Mouse (Mus musculus): Measurements from ENCODE around the gene Gpr160. TPM values are rescaled to one million over a fixed set of nuclear protein-coding genes. Genes with fewer than 3 reads are reported as not detected.

Gpr160 gene
- polyA plus RNA-seq (2012) = 0.01 TPM in 1 of 2 replicates, not detected in the other

- Histone ChIP-seq H3K4me1 (ENCODE audit: control insufficient read depth) (peaks cover 11% of the 10 kb centered on the region), H3K27me3 (ENCODE audit: control insufficient read depth) (peaks cover 41% of the 10 kb centered on the region), H3K4me3 (replicated peaks) (peak within 1 kb of the TSS; percentile 62), H3K9me3 (ENCODE audit: control insufficient read depth, low read length) (no peaks in the 10 kb centered on the region), H3K36me3 (ENCODE audit: control insufficient read depth) (no peaks in the 10 kb centered on the region)
- TF ChIP-seq TAL1 (IDR thresholded peaks at IDR 0.05; ENCODE audit: low read length) = no peak
- TF ChIP-seq GATA1 (IDR thresholded peaks at IDR 0.05; ENCODE audit: low read length) = no peak
These were observed at the start of gene Gpr160 for GRCm38 (mm10) chr3:30855604-30856458. Gene Gpr160, plus strand, starts transcription at chr3:30855950.

DNA sequence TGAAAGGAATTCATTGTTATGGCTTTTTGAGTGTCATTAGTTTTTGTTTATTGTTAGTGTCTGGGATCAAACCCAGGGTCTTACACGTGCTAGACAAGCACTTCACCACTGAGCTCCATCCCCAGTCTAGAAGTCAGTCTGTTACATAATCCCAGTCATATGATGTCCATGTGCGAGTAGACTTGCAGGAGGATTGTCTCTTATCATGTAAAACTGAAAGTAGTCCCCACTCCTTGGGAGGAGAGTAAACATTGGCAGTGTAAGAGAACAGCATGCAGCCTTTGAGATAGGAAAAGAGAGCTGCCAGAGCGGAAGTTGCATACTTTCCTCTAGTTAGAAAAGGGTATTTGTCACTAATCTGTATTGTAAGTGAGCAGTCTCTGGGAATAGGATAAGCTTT is 42.9 kb upstream of the Gpr160 start:
- no peaks in the 10 kb centered on the region for H3K9me3 ChIP-seq (ENCODE audit: control insufficient read depth, low read length)
- H3K36me3 ChIP-seq (ENCODE audit: control insufficient read depth) = peaks cover 94% of the 10 kb centered on the region
- no peak for TF ChIP-seq GATA1 (IDR thresholded peaks at IDR 0.05; ENCODE audit: low read length)
- TF ChIP-seq TAL1 (IDR thresholded peaks at IDR 0.05; ENCODE audit: low read length) = no peak
- H3K4me1 ChIP-seq (ENCODE audit: control insufficient read depth) = no peaks in the 10 kb centered on the region
- no peak overlapping the region for H3K4me3 ChIP-seq (replicated peaks)
- H3K27me3 ChIP-seq (ENCODE audit: control insufficient read depth) = no peaks in the 10 kb centered on the region

- H3K36me3 ChIP-seq (ENCODE audit: control insufficient read depth) = peaks cover 87% of the 10 kb centered on the region
These were observed 37.1 kb upstream of the Gpr160 start for GRCm38 (mm10) chr3:30818630-30819125.

DNA sequence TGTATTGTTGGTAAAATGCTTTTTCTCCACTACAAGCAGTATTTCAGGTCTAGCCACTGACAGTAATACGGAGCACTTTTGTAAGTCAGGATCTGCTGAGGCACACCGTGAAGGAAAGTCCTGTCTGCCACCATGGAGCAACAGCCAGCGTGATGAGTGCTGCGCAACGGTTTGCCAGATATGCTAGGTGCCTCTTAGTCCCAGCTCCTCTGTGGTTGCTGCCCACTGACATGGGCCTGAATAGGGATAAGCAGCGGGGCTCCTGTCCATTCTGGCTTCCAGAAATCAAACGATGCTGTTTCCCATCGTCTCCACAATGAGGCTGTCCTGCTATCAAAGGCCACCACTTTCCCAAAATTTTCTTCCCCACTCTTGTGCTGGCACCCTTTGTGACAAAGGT is 33.6 kb upstream of the Gpr160 start:
- no peaks in the 10 kb centered on the region for H3K4me1 ChIP-seq (ENCODE audit: control insufficient read depth)
- no peaks in the 10 kb centered on the region for H3K9me3 ChIP-seq (ENCODE audit: control insufficient read depth, low read length)
- no peaks in the 10 kb centered on the region for H3K27me3 ChIP-seq (ENCODE audit: control insufficient read depth)
- H3K4me3 ChIP-seq (replicated peaks) = no peak overlapping the region
- peaks cover 56% of the 10 kb centered on the region for H3K36me3 ChIP-seq (ENCODE audit: control insufficient read depth)
- TF ChIP-seq GATA1 (IDR thresholded peaks at IDR 0.05; ENCODE audit: low read length) = no peak
- TF ChIP-seq TAL1 (IDR thresholded peaks at IDR 0.05; ENCODE audit: low read length) = no peak

More at GRCm38 (mm10) chr3:30818630-30819125, 37.1 kb upstream of the Gpr160 start:
- Histone ChIP-seq H3K27me3 (ENCODE audit: control insufficient read depth) (no peaks in the 10 kb centered on the region), H3K4me1 (ENCODE audit: control insufficient read depth) (no peaks in the 10 kb centered on the region), H3K4me3 (replicated peaks) (no peak overlapping the region), H3K9me3 (ENCODE audit: control insufficient read depth, low read length) (no peaks in the 10 kb centered on the region)
- TF ChIP-seq TAL1 (IDR thresholded peaks at IDR 0.05; ENCODE audit: low read length) (no peak), GATA1 (IDR thresholded peaks at IDR 0.05; ENCODE audit: low read length) (no peak)

GRCm38 (mm10) chr3:30826069-30826468 is 29.7 kb upstream of the Gpr160 start:
- TF ChIP-seq TAL1 (IDR thresholded peaks at IDR 0.05; ENCODE audit: low read length) (no peak), GATA1 (IDR thresholded peaks at IDR 0.05; ENCODE audit: low read length) (no peak)
- Histone ChIP-seq H3K27me3 (ENCODE audit: control insufficient read depth) (no peaks in the 10 kb centered on the region), H3K4me3 (replicated peaks) (no peak overlapping the region), H3K4me1 (ENCODE audit: control insufficient read depth) (no peaks in the 10 kb centered on the region), H3K36me3 (ENCODE audit: control insufficient read depth) (peaks cover 18% of the 10 kb centered on the region), H3K9me3 (ENCODE audit: control insufficient read depth, low read length) (no peaks in the 10 kb centered on the region)

DNA sequence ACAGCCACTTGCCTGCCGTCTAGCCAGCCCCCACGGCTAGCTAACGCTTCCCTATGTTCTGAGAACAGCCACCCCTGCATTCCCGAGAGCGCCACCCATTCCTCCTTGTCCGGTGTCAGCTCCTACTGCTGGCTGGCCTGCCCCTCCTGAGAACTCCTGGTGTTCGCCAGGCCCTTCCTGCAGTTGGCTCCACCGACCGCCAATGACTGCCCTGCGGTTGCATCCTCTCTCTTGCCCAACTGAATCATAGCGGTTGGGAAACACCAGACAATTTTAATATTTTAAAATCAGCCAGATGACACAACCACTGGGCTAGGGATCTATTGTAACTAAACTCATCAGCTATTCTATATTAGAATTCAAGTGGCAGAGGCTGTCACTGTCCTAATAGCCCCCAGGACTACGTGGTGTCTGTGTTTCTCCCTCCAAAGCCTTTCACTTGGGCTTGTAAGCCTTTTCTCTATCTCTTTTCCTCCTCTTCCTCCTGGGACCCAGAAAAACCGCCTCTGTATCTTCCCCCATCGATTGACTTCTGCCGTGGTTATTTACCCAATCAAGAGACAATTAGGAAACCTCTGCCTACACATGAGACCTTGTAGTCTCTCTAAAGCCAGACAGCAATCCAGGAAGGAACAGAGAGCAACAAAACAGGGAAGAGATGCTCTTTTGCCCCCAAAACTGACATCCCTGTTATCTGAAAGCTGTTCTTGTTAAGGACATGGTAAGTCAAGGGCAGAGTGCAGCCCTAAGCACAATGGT is 23.7 kb upstream of the Gpr160 start:
- no peak overlapping the region for H3K4me3 ChIP-seq (replicated peaks)

DNA sequence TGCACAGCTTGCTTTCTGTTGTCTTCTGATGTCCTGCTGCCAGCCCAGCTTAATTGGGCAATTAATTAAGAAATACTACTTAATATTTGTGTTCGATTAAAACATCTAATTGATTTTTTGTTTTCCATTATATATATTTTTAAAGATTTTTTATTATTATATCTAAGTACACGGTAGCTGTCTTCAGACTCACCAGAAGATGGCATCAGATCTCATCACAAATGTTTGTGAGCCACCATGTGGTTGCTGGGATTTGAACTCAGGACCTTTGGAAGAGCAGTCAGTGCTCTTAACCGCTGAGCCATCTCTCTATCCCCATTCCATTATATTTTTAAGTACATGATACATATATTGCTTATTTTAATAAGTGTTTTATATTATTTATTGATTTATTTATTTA is 22.5 kb upstream of the Gpr160 start:
- H3K4me1 ChIP-seq (ENCODE audit: control insufficient read depth) = no peaks in the 10 kb centered on the region
- no peak for TF ChIP-seq TAL1 (IDR thresholded peaks at IDR 0.05; ENCODE audit: low read length)
- no peak for TF ChIP-seq GATA1 (IDR thresholded peaks at IDR 0.05; ENCODE audit: low read length)

More for the DNA sequence above, 23.7 kb upstream of the Gpr160 start:
- TF ChIP-seq TAL1 (IDR thresholded peaks at IDR 0.05; ENCODE audit: low read length) (no peak), GATA1 (IDR thresholded peaks at IDR 0.05; ENCODE audit: low read length) (no peak)
- no peaks in the 10 kb centered on the region for H3K27me3 ChIP-seq (ENCODE audit: control insufficient read depth)
- no peaks in the 10 kb centered on the region; the same call in 1 of the 2 replicates for H3K9me3 ChIP-seq (ENCODE audit: control insufficient read depth, low read length)
- no peaks in the 10 kb centered on the region for H3K36me3 ChIP-seq (ENCODE audit: control insufficient read depth)
- no peaks in the 10 kb centered on the region for H3K4me1 ChIP-seq (ENCODE audit: control insufficient read depth)

GRCm38 (mm10) chr3:30845755-30846154 is 10.0 kb upstream of the Gpr160 start:
- H3K4me1 ChIP-seq (ENCODE audit: control insufficient read depth) = no peaks in the 10 kb centered on the region
- H3K9me3 ChIP-seq (ENCODE audit: control insufficient read depth, low read length) = no peaks in the 10 kb centered on the region
- H3K27me3 ChIP-seq (ENCODE audit: control insufficient read depth) = no peaks in the 10 kb centered on the region
- H3K36me3 ChIP-seq (ENCODE audit: control insufficient read depth) = no peaks in the 10 kb centered on the region
- no peak overlapping the region for H3K4me3 ChIP-seq (replicated peaks)
- TF ChIP-seq TAL1 (IDR thresholded peaks at IDR 0.05; ENCODE audit: low read length) (no peak), GATA1 (IDR thresholded peaks at IDR 0.05; ENCODE audit: low read length) (no peak)

More for the DNA sequence above, 22.5 kb upstream of the Gpr160 start:
- no peaks in the 10 kb centered on the region for H3K36me3 ChIP-seq (ENCODE audit: control insufficient read depth)
- H3K4me3 ChIP-seq (replicated peaks) = no peak overlapping the region
- no peaks in the 10 kb centered on the region; the same call in 1 of the 2 replicates for H3K9me3 ChIP-seq (ENCODE audit: control insufficient read depth, low read length)
- H3K27me3 ChIP-seq (ENCODE audit: control insufficient read depth) = no peaks in the 10 kb centered on the region

DNA sequence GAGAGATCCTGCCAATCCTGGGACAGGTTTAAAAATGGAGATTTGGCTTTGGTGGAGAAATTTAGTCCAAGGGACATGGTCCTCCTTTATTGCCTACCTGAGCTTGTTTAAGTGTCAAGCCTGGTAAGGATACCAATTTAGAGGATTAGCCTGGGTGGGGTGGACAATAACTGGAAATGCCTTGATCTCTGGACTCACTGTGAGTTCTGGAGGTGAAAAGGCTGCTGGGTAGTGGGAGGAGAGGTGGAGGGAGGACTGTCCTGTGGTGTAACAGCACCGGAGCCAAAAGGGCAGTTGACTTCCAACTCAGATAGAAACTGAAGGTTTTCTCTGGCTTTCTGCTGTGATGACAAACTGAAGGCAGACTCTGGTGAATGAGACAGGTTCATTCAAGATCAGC is 8.3 kb upstream of the Gpr160 start:
- Histone ChIP-seq H3K4me1 (ENCODE audit: control insufficient read depth) (no peaks in the 10 kb centered on the region), H3K4me3 (replicated peaks) (no peak overlapping the region), H3K36me3 (ENCODE audit: control insufficient read depth) (no peaks in the 10 kb centered on the region), H3K9me3 (ENCODE audit: control insufficient read depth, low read length) (no peaks in the 10 kb centered on the region), H3K27me3 (ENCODE audit: control insufficient read depth) (0 out of 2 replicates have a peak, but pooled peaks cover under 1% of the 10 kb centered on the region)
- TF ChIP-seq GATA1 (IDR thresholded peaks at IDR 0.05; ENCODE audit: low read length) = no peak
- TF ChIP-seq TAL1 (IDR thresholded peaks at IDR 0.05; ENCODE audit: low read length) = no peak

All from erythroblast, embryonic 14.5 days (primary cell).